Mouse (Mus musculus) forebrain, postnatal 0 days (tissue): ENCODE data around the gene Gng7. TPM values are rescaled to one million over a fixed set of nuclear protein-coding genes. Genes with fewer than 3 reads are reported as not detected.
A peak's percentile ranks its signal among the peaks of the same experiment; 100 is the strongest.

Source experiments
- ATAC-seq: fragments of 200-750 bp; cut with Nextera tagmentation; 2 replicates; pipeline ENCODE4 v1.8.0; 2017; ENCODE audit warnings: mild to moderate bottlenecking, moderate library complexity
- DNase-seq: peaks from one replicate; pipeline ENCODE4 v3.0.0-alpha.2; 2015
- H3K27ac ChIP-seq: fragments of 300-500 bp; sonication (generic); 2 replicates; pipeline ENCODE4 v1.5.1; 2014; ENCODE audit warnings: low read depth, mild to moderate bottlenecking, antibody characterized with exemption, low read length, moderate library complexity, mixed read lengths
- H3K27me3 ChIP-seq: fragments of 300-500 bp; sonication (generic); 2 replicates; pipeline ENCODE4 v1.6.1; 2014; ENCODE audit warnings: mild to moderate bottlenecking, low read length, mixed read lengths; ENCODE audit not compliant: insufficient read depth
- H3K36me3 ChIP-seq: fragments of 300-500 bp; sonication (generic); 2 replicates; pipeline ENCODE4 v1.6.1; 2014; ENCODE audit warnings: mild to moderate bottlenecking, moderate library complexity; ENCODE audit not compliant: insufficient read depth
- H3K4me1 ChIP-seq: fragments of 300-500 bp; sonication (generic); 2 replicates; pipeline ENCODE4 v1.6.1; 2014; ENCODE audit warnings: antibody characterized with exemption; ENCODE audit not compliant: insufficient read depth
- H3K4me2 ChIP-seq: fragments of 300-500 bp; sonication (generic); 2 replicates; pipeline ENCODE4 v1.6.1; 2014; ENCODE audit warnings: low read depth, mild to moderate bottlenecking, moderate library complexity
- H3K4me3 ChIP-seq: fragments of 300-500 bp; sonication (generic); 2 replicates; pipeline ENCODE4 v1.5.1; 2014; ENCODE audit warnings: low read depth, low read length, mixed read lengths
- H3K9ac ChIP-seq: fragments of 300-500 bp; sonication (generic); 2 replicates; pipeline ENCODE4 v1.6.1; 2014; ENCODE audit warnings: mild to moderate bottlenecking
- H3K9me3 ChIP-seq: fragments of 300-500 bp; sonication (generic); 2 replicates; pipeline ENCODE4 v1.6.1; 2016; ENCODE audit warnings: low read length
- CTCF ChIP-seq: sonication (generic); IDR thresholded peaks from 2 replicates; pipeline ENCODE4 v1.5.1; 2016; ENCODE audit warnings: antibody characterized with exemption, control low read depth, low read depth
- WGBS: fragments of 180-500 bp; shearing (Covaris S2); extraction: QIAGEN DNeasy Blood & Tissue Kit; methylation state at CpG from one replicate; pipeline ENCODE4 v1.1.7; 2014; 5-methylcytosine and 5-hydroxymethylcytosine counted together
- polyA plus RNA-seq: library from polyadenylated mRNA; unstranded; fragments of >200 nt; fragmentation: Nextera tagmentation; extraction: Ambion mirVana; gene quantifications from 2 replicates; pipeline ENCODE4 v1.2.1, GENCODE M21; 2015
- total RNA-seq: library from RNA; depleted of rRNA; stranded (reverse); fragments of >200 nt; gene quantifications from 2 replicates; pipeline ENCODE4 v1.2.3, GENCODE M21; 2014; rRNA removed

Gng7 gene
- total and polyA plus RNA-seq, 2 experiments from 2014 or later: 64.5 to 85.7 TPM

DNA sequence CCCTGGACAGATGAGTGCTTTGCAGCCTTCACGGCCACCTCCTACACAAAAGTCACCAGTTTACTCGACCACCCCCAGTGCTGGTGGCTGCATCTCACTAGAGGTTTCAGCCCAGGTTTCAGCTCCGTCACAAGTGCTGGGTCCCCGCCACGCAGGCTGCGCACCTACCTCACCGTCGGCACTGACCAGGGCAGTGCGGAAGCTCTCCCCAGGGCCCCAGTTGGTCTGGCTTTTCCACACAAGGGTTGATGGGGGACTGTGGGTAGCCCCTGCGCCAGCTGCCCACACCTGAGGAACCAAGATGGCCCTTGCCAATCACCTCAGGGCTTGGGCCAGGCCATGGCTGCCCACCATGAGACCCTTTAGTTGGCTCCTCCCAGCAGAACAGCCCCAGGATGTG lies 111.5 kb downstream of the Gng7 start:
- no peak for ATAC-seq
- Histone ChIP-seq H3K36me3 (peaks cover 62% of the 10 kb centered on the region), H3K27me3 (no peaks in the 10 kb centered on the region), H3K27ac (no peak overlapping the region), H3K9me3 (no peaks in the 10 kb centered on the region), H3K4me1 (peaks cover 6% of the 10 kb centered on the region), H3K4me2 (no peak overlapping the region), H3K9ac (no peak overlapping the region), H3K4me3 (no peak overlapping the region)
- no peak for TF ChIP-seq CTCF
- no peak for DNase-seq
- WGBS: 92% methylated on average over 10 of the region's 10 CpGs

DNA sequence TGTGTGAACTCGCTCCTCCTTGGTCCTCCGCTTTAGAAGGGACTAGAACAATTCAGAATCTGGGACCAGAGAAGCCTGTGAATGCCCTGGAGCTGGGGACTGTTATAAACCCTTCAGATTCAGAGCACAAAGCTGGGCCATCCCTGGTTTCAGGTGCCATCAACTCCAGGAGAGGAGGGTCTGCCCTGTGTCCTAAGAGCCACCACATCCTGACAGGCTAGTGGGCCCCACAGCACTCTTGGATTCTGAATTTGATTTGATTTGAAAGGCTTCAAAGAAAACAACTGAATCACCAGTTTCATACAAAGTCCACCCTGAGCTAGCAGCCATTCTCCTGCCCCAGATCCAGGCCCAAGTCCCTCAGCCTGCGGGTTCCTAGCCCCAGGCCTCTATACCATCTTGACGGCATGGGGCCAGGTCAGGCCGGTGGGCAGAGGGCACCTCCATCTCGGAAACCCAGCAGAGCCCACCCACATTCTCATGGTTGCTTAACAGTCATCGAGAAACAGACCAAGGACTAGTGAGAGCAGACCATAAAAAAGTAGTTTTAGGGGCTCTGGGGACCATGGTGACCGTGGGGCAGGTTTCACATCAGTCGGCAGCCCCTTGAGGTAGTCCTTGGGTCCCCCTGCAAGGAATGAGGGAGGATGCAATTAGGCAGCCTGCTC lies 112.3 kb downstream of the Gng7 start:
- ATAC-seq (no peak), DNase-seq (no peak)
- H3K4me1 ChIP-seq: peaks cover 6% of the 10 kb centered on the region
- no peak overlapping the region for H3K27ac ChIP-seq
- no peaks in the 10 kb centered on the region for H3K27me3 ChIP-seq
- H3K4me3 ChIP-seq: no peak overlapping the region
- TF ChIP-seq CTCF: no peak
- H3K4me2 ChIP-seq: no peak overlapping the region
- H3K9ac ChIP-seq: no peak overlapping the region
- no peaks in the 10 kb centered on the region for H3K9me3 ChIP-seq
- peaks cover 53% of the 10 kb centered on the region for H3K36me3 ChIP-seq
- 94% methylated on average over 9 of the region's 9 CpGs for WGBS

- no peak for ATAC-seq
- peaks cover 6% of the 10 kb centered on the region for H3K4me1 ChIP-seq
- peaks cover 50% of the 10 kb centered on the region for H3K36me3 ChIP-seq
- WGBS: 89% methylated on average over 19 of the region's 19 CpGs
- no peaks in the 10 kb centered on the region for H3K9me3 ChIP-seq
- TF ChIP-seq CTCF: no peak
- H3K4me3 ChIP-seq: no peak overlapping the region
- H3K9ac ChIP-seq: no peak overlapping the region
- H3K27me3 ChIP-seq: no peaks in the 10 kb centered on the region
- H3K27ac ChIP-seq: no peak overlapping the region
- DNase-seq: no peak
- H3K4me2 ChIP-seq: peak overlapping the region; percentile 23
Observed at GRCm38 (mm10) chr10:80901409-80902272, 113.1 kb downstream of the Gng7 start.

- H3K9ac ChIP-seq: peak within 1 kb of the TSS; percentile 80
- peak within 1 kb of the TSS; percentile 89 for H3K4me3 ChIP-seq
- H3K27ac ChIP-seq: peak within 1 kb of the TSS; percentile 89
- H3K4me1 ChIP-seq: peaks cover 6% of the 10 kb centered on the region
- no peak for TF ChIP-seq CTCF
- DNase-seq (peak; percentile 99), ATAC-seq (peak; percentile 97)
- no peaks in the 10 kb centered on the region for H3K27me3 ChIP-seq
- no peaks in the 10 kb centered on the region for H3K9me3 ChIP-seq
- WGBS: under 1% methylated on average over 72 of the region's 72 CpGs
- peak within 1 kb of the TSS; percentile 91 for H3K4me2 ChIP-seq
- peaks cover 40% of the 10 kb centered on the region for H3K36me3 ChIP-seq
Observed at GRCm38 (mm10) chr10:80900318-80901247, 114.2 kb downstream of the Gng7 start, which contains the start of gene Timm13. TSS of gene Timm13 (minus strand) at chr10:80900969.

DNA sequence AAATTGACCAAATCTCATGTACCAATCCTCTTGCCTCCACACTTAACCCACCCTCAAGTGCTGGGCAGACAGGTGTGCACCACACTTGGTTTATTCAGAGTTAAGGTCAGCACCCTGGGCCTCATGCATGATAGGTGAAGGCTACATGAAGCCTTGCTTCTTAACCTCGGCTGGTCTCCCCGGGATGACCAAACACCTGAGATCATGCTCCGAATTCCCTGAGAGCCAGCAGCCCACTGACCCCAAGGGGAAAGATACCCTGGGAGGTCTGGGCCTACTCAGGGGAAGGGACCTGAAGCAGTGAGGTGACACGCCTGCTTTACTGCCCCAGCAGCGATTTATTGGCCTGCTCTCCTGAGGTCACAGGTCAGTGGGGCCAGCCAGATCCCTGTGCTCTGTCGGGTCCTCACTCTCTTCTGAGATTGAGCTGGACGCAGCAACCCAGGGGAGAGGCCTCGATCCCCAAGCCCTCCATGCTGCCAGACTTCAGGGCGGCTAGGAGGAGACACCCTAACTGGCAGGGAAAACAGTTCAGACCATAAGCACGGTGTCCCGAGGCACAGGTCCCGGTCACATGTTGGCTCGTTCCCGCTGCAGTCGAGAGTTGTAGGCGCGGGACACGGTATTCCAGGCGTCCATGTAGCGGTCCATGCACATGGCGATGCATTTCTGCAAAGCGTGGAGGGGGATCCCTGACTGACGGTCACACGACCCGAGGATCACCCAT lies 115.0 kb downstream of the Gng7 start:
- Histone ChIP-seq H3K27me3 (no peaks in the 10 kb centered on the region), H3K27ac (peak overlapping the region; percentile 89), H3K36me3 (peaks cover 33% of the 10 kb centered on the region), H3K4me1 (peaks cover 6% of the 10 kb centered on the region), H3K9ac (peak overlapping the region; percentile 80), H3K4me3 (peak overlapping the region; percentile 89), H3K9me3 (no peaks in the 10 kb centered on the region), H3K4me2 (peak overlapping the region; percentile 91)
- WGBS: 20% methylated on average over 25 of the region's 25 CpGs
- DNase-seq: no peak
- TF ChIP-seq CTCF: no peak
- no peak for ATAC-seq

GRCm38 (mm10) chr10:80899074-80899473 lies 115.7 kb downstream of the Gng7 start:
- Histone ChIP-seq H3K27ac (no peak overlapping the region), H3K4me3 (no peak overlapping the region), H3K27me3 (no peaks in the 10 kb centered on the region), H3K4me1 (peaks cover 6% of the 10 kb centered on the region), H3K9ac (no peak overlapping the region), H3K36me3 (peaks cover 26% of the 10 kb centered on the region), H3K4me2 (no peak overlapping the region), H3K9me3 (no peaks in the 10 kb centered on the region)
- 89% methylated on average over 8 of the region's 8 CpGs for WGBS
- no peak for TF ChIP-seq CTCF
- ATAC-seq (no peak), DNase-seq (no peak)

Other genes starting within 250 kb of the Gng7 start
- gene Sf3a2, start 216.7 kb downstream of the Gng7 start, total RNA-seq: 20.4 and 20.6 TPM in 2 replicates
- gene Sf3a2, start 216.7 kb downstream of the Gng7 start, polyA plus RNA-seq: 66.4 and 73.7 TPM in 2 replicates
- gene Plekhj1, start 216.3 kb downstream of the Gng7 start, total RNA-seq: 81.1 and 89.0 TPM in 2 replicates
- gene Plekhj1, start 216.3 kb downstream of the Gng7 start, polyA plus RNA-seq: 96.8 and 107 TPM in 2 replicates
- 0.62 and 0.69 TPM in 2 replicates for gene Amh, start 209.7 kb downstream of the Gng7 start, total RNA-seq
- gene Amh, start 209.7 kb downstream of the Gng7 start, polyA plus RNA-seq: not detected in 2 replicates
- gene Jsrp1, start 201.4 kb downstream of the Gng7 start, total RNA-seq: 0.38 TPM in 1 of 2 replicates, not detected in the other
- gene Jsrp1, start 201.4 kb downstream of the Gng7 start, polyA plus RNA-seq: 0.70 and 0.76 TPM in 2 replicates
- 1,019 and 1,040 TPM in 2 replicates for gene Oaz1, start 188.3 kb downstream of the Gng7 start, total RNA-seq
- 1,146 and 1,244 TPM in 2 replicates for gene Oaz1, start 188.3 kb downstream of the Gng7 start, polyA plus RNA-seq
- gene Lingo3, start 170.9 kb downstream of the Gng7 start, total RNA-seq: 23.3 and 23.7 TPM in 2 replicates
- gene Lingo3, start 170.9 kb downstream of the Gng7 start, polyA plus RNA-seq: 18.5 and 20.3 TPM in 2 replicates
- gene Lsm7, start 159.7 kb downstream of the Gng7 start, total RNA-seq: 158 and 292 TPM in 2 replicates
- 306 and 392 TPM in 2 replicates for gene Lsm7, start 159.7 kb downstream of the Gng7 start, polyA plus RNA-seq
- gene Sppl2b, start 159.7 kb downstream of the Gng7 start, total RNA-seq: 79.2 and 90.3 TPM in 2 replicates
- 64.6 and 74.4 TPM in 2 replicates for gene Sppl2b, start 159.7 kb downstream of the Gng7 start, polyA plus RNA-seq
- gene Tmprss9, start 143.1 kb downstream of the Gng7 start, total RNA-seq: 0.08 and 0.33 TPM in 2 replicates
- gene Tmprss9, start 143.1 kb downstream of the Gng7 start, polyA plus RNA-seq: 0.18 and 0.22 TPM in 2 replicates
- 214 and 233 TPM in 2 replicates for gene Timm13, start 114.0 kb downstream of the Gng7 start, total RNA-seq
- gene Timm13, start 114.0 kb downstream of the Gng7 start, polyA plus RNA-seq: 381 and 448 TPM in 2 replicates
- 46.1 and 46.5 TPM in 2 replicates for gene Lmnb2, start 96.7 kb downstream of the Gng7 start, total RNA-seq
- 22.1 and 24.5 TPM in 2 replicates for gene Lmnb2, start 96.7 kb downstream of the Gng7 start, polyA plus RNA-seq
- gene Gadd45b, start 84.9 kb downstream of the Gng7 start, total RNA-seq: 5.0 and 5.8 TPM in 2 replicates
- 6.5 and 7.7 TPM in 2 replicates for gene Gadd45b, start 84.9 kb downstream of the Gng7 start, polyA plus RNA-seq
- 65.4 and 76.0 TPM in 2 replicates for gene Diras1, start 10.7 kb upstream of the Gng7 start, total RNA-seq
- gene Diras1, start 10.7 kb upstream of the Gng7 start, polyA plus RNA-seq: 66.1 and 70.2 TPM in 2 replicates
- 82.1 and 104 TPM in 2 replicates for gene Slc39a3, start 22.5 kb upstream of the Gng7 start, total RNA-seq
- 43.5 and 45.2 TPM in 2 replicates for gene Slc39a3, start 22.5 kb upstream of the Gng7 start, polyA plus RNA-seq
- 176 and 215 TPM in 2 replicates for gene Sgta, start 45.2 kb upstream of the Gng7 start, total RNA-seq
- 326 and 360 TPM in 2 replicates for gene Sgta, start 45.2 kb upstream of the Gng7 start, polyA plus RNA-seq
- gene Thop1, start 55.1 kb upstream of the Gng7 start, total RNA-seq: 69.0 and 74.6 TPM in 2 replicates
- gene Thop1, start 55.1 kb upstream of the Gng7 start, polyA plus RNA-seq: 45.9 and 52.5 TPM in 2 replicates
- gene Creb3l3, start 83.9 kb upstream of the Gng7 start, total RNA-seq: 0.38 and 0.43 TPM in 2 replicates
- gene Creb3l3, start 83.9 kb upstream of the Gng7 start, polyA plus RNA-seq: 0.29 and 0.40 TPM in 2 replicates
- 194 and 215 TPM in 2 replicates for gene Map2k2, start 91.0 kb upstream of the Gng7 start, total RNA-seq
- 167 and 194 TPM in 2 replicates for gene Map2k2, start 91.0 kb upstream of the Gng7 start, polyA plus RNA-seq
- gene Zbtb7a, start 120.3 kb upstream of the Gng7 start, total RNA-seq: 21.6 and 27.2 TPM in 2 replicates
- gene Zbtb7a, start 120.3 kb upstream of the Gng7 start, polyA plus RNA-seq: 12.4 and 15.7 TPM in 2 replicates
- 30.1 and 32.5 TPM in 2 replicates for gene Pias4, start 153.0 kb upstream of the Gng7 start, total RNA-seq
- gene Pias4, start 153.0 kb upstream of the Gng7 start, polyA plus RNA-seq: 28.1 and 35.8 TPM in 2 replicates
- gene Eef2, start 161.7 kb upstream of the Gng7 start, total RNA-seq: 2,084 and 2,175 TPM in 2 replicates
- 466 and 485 TPM in 2 replicates for gene Eef2, start 161.7 kb upstream of the Gng7 start, polyA plus RNA-seq
- 64.6 and 68.9 TPM in 2 replicates for gene Dapk3, start 168.1 kb upstream of the Gng7 start, total RNA-seq
- gene Dapk3, start 168.1 kb upstream of the Gng7 start, polyA plus RNA-seq: 58.1 TPM in 2 replicates
- not detected in 2 replicates for gene 4930442H23Rik, start 168.9 kb upstream of the Gng7 start, total RNA-seq
- gene 4930442H23Rik, start 168.9 kb upstream of the Gng7 start, polyA plus RNA-seq: 0.11 and 0.24 TPM in 2 replicates
- 0.08 TPM in 1 of 2 replicates, not detected in the other for gene Nmrk2, start 187.1 kb upstream of the Gng7 start, total RNA-seq
- not detected in 2 replicates for gene Nmrk2, start 187.1 kb upstream of the Gng7 start, polyA plus RNA-seq
- 163 and 170 TPM in 2 replicates for gene Atcay, start 215.9 kb upstream of the Gng7 start, total RNA-seq
- gene Atcay, start 215.9 kb upstream of the Gng7 start, polyA plus RNA-seq: 78.8 and 79.2 TPM in 2 replicates
- 51.0 and 52.1 TPM in 2 replicates for gene Zfr2, start 218.2 kb upstream of the Gng7 start, total RNA-seq
- 13.0 and 18.7 TPM in 2 replicates for gene Zfr2, start 218.2 kb upstream of the Gng7 start, polyA plus RNA-seq
- 87.3 and 113 TPM in 2 replicates for gene Matk, start 238.0 kb upstream of the Gng7 start, total RNA-seq
- gene Matk, start 238.0 kb upstream of the Gng7 start, polyA plus RNA-seq: 66.4 and 79.4 TPM in 2 replicates